Mouse (Mus musculus) heart, postnatal 0 days (tissue): Measurements from ENCODE around the gene Tpcn1. TPM values are rescaled to one million over a fixed set of nuclear protein-coding genes. Genes with fewer than 3 reads are reported as not detected.

Experiments used
- ATAC-seq: fragments of 200-750 bp; cut with Nextera tagmentation; 2 replicates; pipeline ENCODE4 v1.8.0; 2017; ENCODE audit warnings: low read depth, moderate number of reproducible peaks, moderate library complexity; ENCODE audit not compliant: insufficient read depth
- DNase-seq: peaks from one replicate; pipeline ENCODE4 v3.0.0-alpha.2; 2016; ENCODE audit warnings: low spot score
- H3K27ac ChIP-seq: fragments of 300-500 bp; sonication (generic); 2 replicates; pipeline ENCODE4 v1.5.1; 2014; ENCODE audit warnings: low read depth, mild to moderate bottlenecking
- H3K27me3 ChIP-seq: fragments of 300-500 bp; sonication (generic); 2 replicates; pipeline ENCODE4 v1.6.1; 2014; ENCODE audit warnings: low read length, mixed read lengths; ENCODE audit not compliant: control insufficient read depth, insufficient read depth
- H3K36me3 ChIP-seq: fragments of 300-500 bp; sonication (generic); replicated peaks from 2 replicates; pipeline ENCODE4 v1.6.1; 2014; ENCODE audit warnings: low read length, mixed read lengths; ENCODE audit not compliant: control insufficient read depth, insufficient read depth
- H3K4me1 ChIP-seq: fragments of 300-500 bp; sonication (generic); 2 replicates; pipeline ENCODE4 v1.6.1; 2014; ENCODE audit warnings: antibody characterized with exemption; ENCODE audit not compliant: control insufficient read depth, insufficient read depth
- H3K4me2 ChIP-seq: fragments of 300-500 bp; sonication (generic); 2 replicates; pipeline ENCODE4 v1.6.1; 2014; ENCODE audit warnings: low read depth, mild to moderate bottlenecking, low read length, moderate library complexity
- H3K4me3 ChIP-seq: fragments of 300-500 bp; sonication (generic); 2 replicates; pipeline ENCODE4 v1.5.1; 2014; ENCODE audit warnings: low read depth, low read length
- H3K9ac ChIP-seq: fragments of 300-500 bp; sonication (generic); replicated peaks from 2 replicates; pipeline ENCODE4 v1.6.1; 2014; ENCODE audit warnings: low read depth, low read length, mixed read lengths
- H3K9me3 ChIP-seq: fragments of 300-500 bp; sonication (generic); replicated peaks from 2 replicates; pipeline ENCODE4 v1.6.1; 2016; ENCODE audit warnings: low read length; ENCODE audit not compliant: control insufficient read depth
- CTCF ChIP-seq: IDR thresholded peaks from 2 replicates; pipeline ENCODE4 v1.5.1; 2016; ENCODE audit warnings: antibody characterized with exemption, control low read depth, low read depth
- EP300 ChIP-seq: IDR thresholded peaks from 2 replicates; pipeline ENCODE4 v1.6.1; 2016; ENCODE audit warnings: antibody characterized with exemption, low read depth
- WGBS: fragments of 180-500 bp; shearing (Covaris S2); extraction: QIAGEN DNeasy Blood & Tissue Kit; methylation state at CpG from one replicate; pipeline ENCODE4 v1.1.7; 2014; 5-methylcytosine and 5-hydroxymethylcytosine counted together
- polyA plus RNA-seq: library from polyadenylated mRNA; unstranded; fragments of >200 nt; fragmentation: Nextera tagmentation; extraction: Ambion mirVana; gene quantifications from 2 replicates; pipeline ENCODE4 v1.2.1, GENCODE M21; 2015
- total RNA-seq: library from RNA; depleted of rRNA; stranded (reverse); fragments of >200 nt; gene quantifications from 2 replicates; pipeline ENCODE4 v1.2.3, GENCODE M21; 2014; ENCODE audit warnings: low replicate concordance

Gene Tpcn1
- total and polyA plus RNA-seq, 2 experiments from 2014 or later = 11.5 to 15.8 TPM

DNA sequence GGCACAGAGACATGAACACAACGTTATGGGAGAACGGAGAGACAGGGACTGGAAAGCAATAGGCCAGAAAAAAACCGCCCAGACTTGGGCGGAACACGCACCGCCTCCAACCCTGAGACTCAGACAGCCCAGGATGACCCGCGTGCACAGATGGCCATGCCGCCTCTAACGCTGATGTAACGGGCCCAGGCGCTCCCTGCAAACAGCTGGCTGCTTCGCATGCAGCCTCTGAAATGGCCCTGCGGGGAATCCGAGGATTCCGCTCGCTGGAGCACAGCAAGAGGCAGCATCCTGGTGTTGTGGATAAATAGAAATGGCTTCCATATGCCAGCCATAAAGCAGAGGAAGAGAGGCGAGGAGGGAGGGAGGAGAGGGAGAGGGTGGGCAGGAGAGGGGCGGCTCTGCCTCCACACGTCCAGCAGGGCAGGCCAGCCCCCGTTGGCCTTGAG is 21.2 kb downstream of the Tpcn1 start:
- ATAC-seq (peak; percentile 21), DNase-seq (no peak)
- H3K4me3 ChIP-seq = no peak overlapping the region
- no peaks in the 10 kb centered on the region for H3K27me3 ChIP-seq
- no peak overlapping the region for H3K9ac ChIP-seq
- H3K9me3 ChIP-seq = no peaks in the 10 kb centered on the region
- H3K4me1 ChIP-seq = peaks cover 57% of the 10 kb centered on the region
- H3K27ac ChIP-seq = peak overlapping the region; percentile 57
- H3K4me2 ChIP-seq = no peak overlapping the region
- TF ChIP-seq EP300 (no peak), CTCF (no peak)
- 64% methylated on average over 21 of the region's 21 CpGs for WGBS
- no peaks in the 10 kb centered on the region for H3K36me3 ChIP-seq

DNA sequence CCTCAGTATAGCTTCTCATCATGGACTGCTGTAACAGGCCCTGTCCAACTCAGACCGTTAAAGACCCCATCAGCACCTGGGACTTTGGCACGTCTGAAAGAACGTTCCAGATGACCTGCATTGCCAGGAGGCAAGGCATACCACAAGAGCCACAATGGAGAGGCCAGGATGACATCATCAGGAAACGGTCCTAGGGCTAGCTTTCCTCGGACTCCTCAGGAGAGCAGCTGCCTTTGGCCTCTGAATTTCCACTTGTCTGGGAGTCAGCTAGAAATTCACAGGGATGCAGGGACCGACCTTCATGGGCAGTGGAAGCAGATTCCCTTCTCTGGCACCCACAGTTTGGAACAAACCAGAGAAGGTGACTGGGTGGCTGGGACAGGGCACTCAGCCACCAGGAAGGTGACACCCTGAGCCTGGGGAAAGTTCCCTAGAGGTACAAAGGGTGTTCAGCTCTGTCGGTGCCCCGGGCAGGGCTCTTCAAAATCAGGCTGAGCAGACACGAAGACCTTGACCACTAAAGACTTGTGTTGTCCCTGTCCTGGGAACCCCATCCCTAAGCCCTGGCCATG is 21.7 kb downstream of the Tpcn1 start:
- Histone ChIP-seq H3K4me2 (no peak overlapping the region), H3K27me3 (no peaks in the 10 kb centered on the region), H3K9me3 (no peaks in the 10 kb centered on the region), H3K9ac (no peak overlapping the region), H3K4me1 (peaks cover 56% of the 10 kb centered on the region), H3K4me3 (no peak overlapping the region), H3K36me3 (no peaks in the 10 kb centered on the region), H3K27ac (peak overlapping the region; percentile 57; the same call in 1 of the 2 replicates)
- TF ChIP-seq CTCF (no peak), EP300 (no peak)
- WGBS = 38% methylated on average over 9 of the region's 9 CpGs
- peak; percentile 18; the same call in 1 of the 2 replicates for ATAC-seq
- no peak for DNase-seq

GRCm38 (mm10) chr5:120566101-120566500 is 22.4 kb downstream of the Tpcn1 start:
- Histone ChIP-seq H3K9me3 (no peaks in the 10 kb centered on the region), H3K9ac (peak overlapping the region; percentile 26; the same call in 1 of the 2 replicates), H3K4me3 (no peak overlapping the region), H3K27me3 (no peaks in the 10 kb centered on the region), H3K4me2 (no peak overlapping the region), H3K27ac (0 out of 2 replicates have a peak overlapping the region, but pooled peaks have one; percentile 12), H3K36me3 (no peaks in the 10 kb centered on the region), H3K4me1 (peaks cover 50% of the 10 kb centered on the region)
- DNase-seq (no peak), ATAC-seq (0 out of 2 replicates have a peak, but pooled peaks have one; percentile 9)
- TF ChIP-seq EP300 (no peak), CTCF (no peak)
- 33% methylated on average over 5 of the region's 5 CpGs for WGBS

DNA sequence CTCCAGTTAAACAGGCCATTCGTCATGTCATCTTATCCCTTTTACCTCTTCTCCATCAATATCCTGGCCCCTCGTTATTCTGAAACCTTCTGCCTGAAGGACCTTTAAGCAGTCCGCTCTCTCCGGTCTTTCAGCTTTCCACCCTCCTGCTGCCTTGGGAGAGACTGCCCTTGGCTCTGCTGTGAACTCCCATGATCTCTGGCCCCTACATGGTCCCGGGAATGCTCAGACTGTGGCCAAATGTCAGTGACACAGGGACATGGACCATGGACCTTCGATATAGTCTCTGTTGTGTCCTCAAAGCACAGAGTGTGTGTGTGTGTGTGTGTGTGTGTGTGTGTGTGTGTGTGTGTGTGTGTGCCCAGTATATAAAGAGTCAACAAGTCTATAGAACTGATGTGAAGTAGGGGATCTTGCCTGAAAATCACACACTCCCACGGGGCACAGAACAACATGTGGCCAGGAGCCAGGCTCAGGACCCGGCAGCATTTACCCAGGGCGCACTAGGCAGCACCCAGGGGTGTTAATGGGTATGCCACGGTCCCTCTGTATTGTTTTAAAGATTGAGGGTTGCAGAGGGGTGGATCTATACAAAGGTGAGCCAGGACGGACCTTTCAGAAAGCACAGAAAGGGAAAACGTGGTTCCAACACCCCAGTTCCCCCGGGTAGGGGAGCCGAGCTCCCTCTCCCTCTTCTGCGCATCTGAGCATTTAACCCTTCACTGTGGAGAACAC is 23.1 kb downstream of the Tpcn1 start:
- ATAC-seq (no peak), DNase-seq (no peak)
- Histone ChIP-seq H3K27me3 (no peaks in the 10 kb centered on the region), H3K9ac (no peak overlapping the region), H3K9me3 (no peaks in the 10 kb centered on the region), H3K4me2 (no peak overlapping the region), H3K36me3 (no peaks in the 10 kb centered on the region), H3K4me1 (peaks cover 46% of the 10 kb centered on the region), H3K27ac (no peak overlapping the region), H3K4me3 (no peak overlapping the region)
- WGBS = 59% methylated on average over 15 of the region's 15 CpGs
- TF ChIP-seq CTCF (no peak), EP300 (no peak)

DNA sequence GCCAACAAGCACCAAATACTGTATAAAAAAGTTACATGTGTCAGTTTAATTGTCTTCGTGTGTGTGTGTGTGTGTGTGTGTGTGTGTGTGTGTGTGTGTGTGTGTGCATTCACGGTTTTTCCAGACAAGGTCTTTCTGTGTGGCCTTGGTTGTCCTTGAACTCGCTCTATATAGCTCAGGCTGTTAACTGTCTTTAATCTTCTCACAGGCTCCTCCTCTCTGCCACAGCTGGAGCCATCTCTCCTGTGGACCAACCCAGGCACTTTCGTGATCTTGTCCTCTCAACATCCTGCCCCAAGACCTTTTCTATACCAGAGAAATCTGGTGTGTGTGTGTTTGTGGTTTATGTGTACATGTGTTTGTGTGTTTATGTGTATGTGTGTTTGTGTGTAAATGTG is 24.6 kb downstream of the Tpcn1 start:
- H3K4me1 ChIP-seq = peaks cover 43% of the 10 kb centered on the region
- no peak overlapping the region for H3K4me3 ChIP-seq
- H3K36me3 ChIP-seq = no peaks in the 10 kb centered on the region
- H3K4me2 ChIP-seq = no peak overlapping the region
- H3K9me3 ChIP-seq = no peaks in the 10 kb centered on the region
- H3K27ac ChIP-seq = peak overlapping the region; percentile 81
- TF ChIP-seq EP300 (no peak; the same call in 1 of the 2 replicates), CTCF (no peak)
- DNase-seq (no peak), ATAC-seq (no peak)
- 42% methylated on average over 4 of the region's 4 CpGs for WGBS
- no peak overlapping the region for H3K9ac ChIP-seq
- H3K27me3 ChIP-seq = no peaks in the 10 kb centered on the region
